Mouse (Mus musculus): ENCODE results near the gene Epb41l2.

Gene Epb41l2

DNA sequence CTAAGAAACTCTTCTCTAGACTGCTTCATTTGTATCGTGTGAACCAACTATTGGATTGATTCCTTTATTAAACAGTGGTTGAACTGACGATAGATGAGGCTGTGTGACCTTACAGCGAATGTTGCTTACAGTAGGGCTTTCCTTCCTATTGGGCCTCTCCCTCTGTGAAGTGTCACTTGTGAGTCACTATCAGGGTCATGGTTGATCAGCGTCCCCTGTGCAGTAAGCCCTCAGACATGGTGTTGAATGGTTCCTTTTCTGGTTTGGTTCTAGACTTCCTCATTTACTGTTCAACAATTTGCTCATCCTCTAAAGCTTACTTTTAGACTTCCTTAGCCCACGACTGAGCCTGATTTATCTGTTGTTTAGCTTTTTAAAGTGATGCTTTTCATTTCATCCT is 7.1 kb downstream of the Epb41l2 start:
- DNase-seq = no peak

DNA sequence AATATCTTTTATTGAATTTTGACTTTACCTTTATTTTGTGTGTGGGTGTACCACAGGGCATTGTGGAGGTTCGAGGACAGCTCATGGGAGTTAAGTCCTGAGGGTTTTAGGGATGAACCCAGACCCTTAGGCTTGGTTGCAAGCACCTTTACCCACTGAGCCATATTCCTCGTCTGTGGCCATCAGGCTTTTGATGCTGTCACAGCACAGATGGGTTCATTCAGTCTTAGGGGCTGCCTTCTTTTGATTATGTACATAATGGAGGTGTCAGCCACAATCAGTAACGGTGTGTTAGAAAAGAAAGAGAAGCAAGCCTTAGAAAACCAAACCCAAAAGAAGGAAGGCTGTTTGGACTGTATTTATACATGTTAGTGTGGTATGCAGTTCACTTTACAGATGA is 9.3 kb downstream of the Epb41l2 start:
- DNase-seq = no peak

DNA sequence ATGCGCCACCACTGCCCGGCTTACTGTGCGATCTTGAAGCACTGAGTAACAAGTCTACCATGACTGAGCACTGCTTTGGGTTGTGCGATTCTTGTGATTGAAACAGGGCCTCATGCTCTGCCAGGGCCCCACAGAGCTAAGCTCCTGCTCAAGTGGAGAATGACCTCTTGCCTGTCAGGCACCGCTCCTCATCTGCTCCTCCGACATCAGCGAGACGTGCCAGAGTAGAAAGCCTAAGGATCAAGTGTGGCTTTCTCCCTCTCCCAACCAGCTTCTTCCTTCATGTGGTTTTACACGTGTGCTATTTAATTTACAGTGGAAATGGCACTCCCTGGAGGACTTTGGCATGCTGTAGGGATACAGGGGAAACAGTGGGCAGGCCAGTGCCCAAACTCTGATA is 10.1 kb downstream of the Epb41l2 start:
- no peak for DNase-seq

DNA sequence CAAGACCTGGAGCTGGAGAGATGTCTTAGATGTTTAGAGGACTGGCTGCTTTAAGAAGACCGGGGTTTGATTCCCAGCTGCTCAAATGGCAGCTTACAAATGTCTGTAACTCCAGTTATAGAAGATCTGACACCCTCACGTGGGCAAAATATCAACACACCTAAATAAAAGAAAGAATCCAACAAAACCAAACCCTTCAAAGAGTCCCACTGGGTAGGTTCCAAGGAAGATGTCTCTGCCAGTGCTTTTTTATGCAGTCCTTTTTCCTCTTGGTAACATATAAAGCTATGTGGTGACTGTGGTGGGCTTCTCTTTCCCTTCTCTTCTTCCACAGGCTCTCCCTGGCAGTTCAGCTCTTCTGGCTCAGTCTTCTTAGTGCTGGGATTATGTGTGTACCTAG is 11.7 kb downstream of the Epb41l2 start:
- no peak for DNase-seq

DNA sequence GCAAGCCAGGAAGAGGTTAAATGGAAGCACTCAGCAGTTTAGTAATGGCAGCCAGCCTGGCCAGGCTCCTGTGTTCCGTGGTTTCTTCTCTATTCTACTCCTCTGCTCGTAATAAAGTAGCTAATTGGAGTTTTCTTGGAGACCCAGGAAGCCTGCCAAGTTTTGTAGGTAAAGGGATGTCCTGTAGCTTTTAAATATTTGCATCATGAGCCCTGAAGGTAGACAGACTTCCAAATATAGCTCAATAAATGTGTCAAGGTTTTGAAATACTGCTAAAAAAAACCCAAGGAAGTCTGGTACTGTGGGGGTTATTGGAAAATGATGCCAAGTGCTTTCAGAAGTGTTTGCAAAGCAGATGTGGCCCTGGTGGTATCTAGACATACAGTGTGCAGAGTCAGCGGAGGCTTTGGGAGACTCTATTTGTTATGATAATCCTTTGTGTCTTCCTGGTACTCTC is 12.3 kb downstream of the Epb41l2 start:
- no peak for DNase-seq

DNA sequence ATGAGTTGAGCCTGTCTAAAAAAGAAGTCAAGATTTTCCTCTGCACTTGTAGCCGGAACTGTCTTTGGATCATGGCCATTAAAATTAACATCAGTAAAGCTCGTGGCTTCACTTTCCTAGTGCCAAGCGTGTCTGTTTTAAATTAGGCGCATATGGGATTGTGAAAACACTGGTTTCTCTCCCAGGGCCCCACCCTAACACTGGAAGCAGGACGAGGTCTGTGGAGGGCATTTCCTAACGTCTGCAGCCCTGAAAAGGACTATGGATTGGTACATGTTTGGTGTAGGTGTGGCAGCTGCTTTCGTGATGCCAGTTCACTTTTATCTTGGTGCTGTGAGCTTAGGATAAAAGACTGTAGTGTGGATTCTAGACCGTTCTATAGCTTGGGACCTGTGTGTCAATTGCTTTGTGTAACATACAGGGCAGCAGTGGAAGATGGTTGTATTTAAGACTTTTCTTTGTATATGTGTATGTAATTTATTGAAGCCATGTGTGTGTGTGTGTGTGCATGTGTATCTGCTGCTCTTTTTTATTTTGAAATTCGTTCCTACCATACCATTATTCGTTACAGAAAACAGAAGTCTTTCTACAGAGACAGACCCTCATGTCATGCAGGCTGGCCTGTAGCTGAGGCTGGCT is 13.0 kb downstream of the Epb41l2 start:
- no peak for DNase-seq

DNA sequence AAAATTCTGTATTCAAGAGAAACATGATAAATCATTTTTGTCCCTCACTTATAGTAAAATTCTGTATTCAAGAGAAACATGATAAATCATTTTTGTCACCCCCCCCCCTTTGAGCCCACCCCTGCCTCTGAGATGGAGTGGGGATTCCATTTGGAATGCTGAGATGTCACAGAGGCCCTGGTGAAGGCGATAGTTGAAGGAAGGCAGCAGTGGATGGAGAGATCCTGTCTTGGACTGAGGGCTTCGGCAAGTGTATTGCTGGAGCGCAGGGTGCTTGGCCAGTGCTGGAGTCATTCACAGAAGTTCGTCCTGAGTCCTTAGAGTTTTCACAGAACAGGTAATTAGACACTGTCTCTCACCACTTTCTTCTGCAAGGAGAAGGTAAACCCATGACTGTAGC is 15.4 kb downstream of the Epb41l2 start:
- no peak for DNase-seq

DNA sequence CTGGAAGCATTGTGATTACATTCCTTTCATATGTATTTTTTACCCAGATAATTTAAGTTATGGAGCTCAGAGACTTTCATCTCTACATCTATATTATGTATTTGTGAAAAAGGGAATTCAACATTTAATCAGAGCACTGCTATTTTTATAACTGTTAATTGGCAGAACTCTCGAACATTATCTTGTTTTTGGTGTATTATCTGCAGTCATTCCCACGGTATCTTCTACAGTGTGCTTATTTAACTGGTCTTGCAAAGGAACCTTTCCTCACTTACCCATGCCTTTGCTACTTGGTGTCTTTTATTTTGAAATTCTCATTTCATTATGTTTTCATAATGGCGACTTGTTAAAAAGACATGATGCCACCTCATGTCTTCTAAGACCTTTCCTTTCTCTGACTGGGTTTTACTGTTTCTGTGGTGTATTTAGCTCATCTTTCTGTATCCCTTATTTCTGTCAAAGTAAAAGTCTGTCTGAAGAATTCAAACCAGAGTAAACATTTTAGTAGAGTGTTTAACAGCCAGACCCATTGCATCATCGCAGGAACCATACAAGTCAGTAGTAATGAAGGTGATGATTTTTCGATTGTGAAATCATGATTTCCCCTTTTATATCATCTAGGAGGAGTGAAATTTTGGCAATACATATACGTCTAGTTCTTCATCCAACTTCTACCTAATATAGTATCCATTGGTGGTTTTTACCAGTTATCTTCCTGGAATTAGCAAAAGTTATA is 21.3 kb downstream of the Epb41l2 start:
- no peak for DNase-seq

DNA sequence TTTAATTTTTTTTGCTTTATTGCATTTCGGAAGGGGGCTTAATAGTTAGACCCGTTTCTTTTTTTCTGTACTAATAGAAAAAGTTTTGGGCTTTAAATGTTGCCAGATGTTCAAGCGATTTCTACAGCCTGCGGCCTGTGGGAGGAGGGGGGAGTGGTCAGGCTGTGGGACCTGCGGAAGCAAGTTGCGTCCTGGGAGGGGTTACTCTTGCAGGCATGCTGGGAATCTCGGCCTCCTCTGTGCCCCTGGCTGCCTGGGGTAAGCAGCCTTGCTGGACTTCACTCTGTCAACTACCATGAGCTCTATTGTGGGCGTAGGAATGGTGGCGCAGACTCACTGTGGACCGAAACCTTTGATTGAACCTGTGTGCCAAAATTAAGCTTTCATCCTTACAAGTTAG is 22.4 kb downstream of the Epb41l2 start:
- no peak for DNase-seq

DNA sequence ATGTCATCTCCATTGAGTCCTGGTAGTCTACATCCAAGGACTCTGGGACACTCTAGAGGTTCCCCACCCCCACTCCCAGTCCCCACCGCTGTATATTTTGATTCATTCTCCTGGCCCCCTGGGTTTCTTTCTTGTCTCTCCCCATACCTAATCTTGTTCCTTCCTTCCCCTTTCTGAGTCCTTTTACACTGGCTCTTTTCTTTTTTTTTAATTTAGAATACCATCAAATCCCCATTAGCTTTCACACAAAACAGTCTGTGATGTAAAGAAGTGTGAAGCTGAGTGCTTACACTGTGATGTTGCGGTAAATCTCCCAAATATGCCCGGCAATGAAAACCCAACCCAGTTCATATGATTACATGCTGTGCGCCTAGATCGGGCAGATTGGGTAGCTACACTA is 23.6 kb downstream of the Epb41l2 start:
- DNase-seq = no peak

DNA sequence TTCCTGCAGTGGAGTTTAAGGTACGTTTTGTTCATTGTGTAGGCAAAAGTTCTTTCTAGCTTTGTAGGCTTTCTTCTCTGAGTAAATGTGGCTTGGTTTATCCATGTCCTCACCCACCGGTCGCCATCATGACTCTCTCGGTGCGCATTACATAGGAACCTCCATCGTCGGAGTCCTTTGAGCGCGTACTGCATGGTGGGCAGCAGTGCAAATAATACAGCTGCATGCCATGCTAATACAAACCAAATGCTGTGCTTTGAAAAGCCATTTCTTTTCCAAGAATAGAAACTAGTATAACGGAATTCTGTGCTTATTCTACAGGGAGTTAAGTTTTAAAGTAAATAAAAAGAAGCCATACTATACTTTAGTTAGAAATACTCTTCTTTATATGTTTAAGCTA is 24.8 kb downstream of the Epb41l2 start:
- DNase-seq = no peak

DNA sequence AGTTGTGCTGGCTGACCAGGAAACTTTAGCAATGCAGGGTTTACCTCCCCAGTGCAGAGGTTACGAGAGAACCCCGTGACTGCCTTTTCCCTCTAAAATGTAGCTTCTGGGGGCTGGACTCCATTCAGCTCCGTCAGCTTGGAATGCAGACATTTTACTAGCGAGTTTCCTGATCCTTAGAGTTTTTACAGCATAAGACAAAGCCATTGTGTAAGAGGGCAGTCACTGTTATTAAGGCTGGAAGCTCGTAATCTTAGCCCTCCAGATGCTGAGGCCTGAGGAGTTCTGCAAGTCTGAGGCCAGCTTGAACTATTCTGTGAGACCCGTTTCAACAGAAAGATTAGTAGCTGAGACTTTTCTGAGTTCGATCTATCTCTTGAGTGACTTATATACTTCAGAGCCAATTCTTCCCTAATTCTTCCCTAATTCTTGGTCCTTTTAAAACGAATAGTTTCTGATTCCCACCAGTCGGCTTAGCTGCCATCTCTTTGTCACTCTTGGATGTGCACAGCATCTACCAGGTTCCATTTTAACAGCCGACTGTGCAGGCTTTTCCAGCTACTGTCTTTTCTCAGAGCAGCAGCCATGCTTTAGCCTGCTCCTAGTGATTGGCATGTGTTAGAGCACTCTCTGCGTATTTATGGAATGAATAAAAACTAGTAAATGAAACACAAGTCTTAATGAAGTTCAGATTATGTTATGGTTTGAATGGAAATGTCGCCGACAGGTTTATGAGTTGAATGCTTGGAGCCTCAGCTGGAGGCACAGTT is 26.4 kb downstream of the Epb41l2 start:
- no peak for DNase-seq

DNA sequence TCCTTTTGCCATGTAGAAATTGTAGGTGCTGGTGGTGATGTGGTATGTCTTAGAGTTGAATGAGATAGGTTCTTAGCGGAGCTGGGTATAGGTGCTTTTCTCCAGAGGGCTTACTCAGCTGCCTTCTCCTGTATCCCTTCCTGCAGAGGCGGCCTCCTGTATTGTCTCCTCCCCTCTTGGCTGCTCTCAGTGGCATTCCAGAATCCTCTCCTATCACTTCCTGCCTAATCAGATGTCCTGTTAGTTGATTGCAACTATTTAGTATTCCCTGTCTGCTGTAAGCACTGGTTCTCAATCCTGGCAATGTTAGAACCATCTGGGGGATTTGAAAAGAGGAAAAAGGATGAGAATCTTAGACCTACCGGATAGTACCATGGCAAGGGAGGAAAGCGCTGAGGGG is 27.3 kb downstream of the Epb41l2 start:
- no peak for DNase-seq

DNA sequence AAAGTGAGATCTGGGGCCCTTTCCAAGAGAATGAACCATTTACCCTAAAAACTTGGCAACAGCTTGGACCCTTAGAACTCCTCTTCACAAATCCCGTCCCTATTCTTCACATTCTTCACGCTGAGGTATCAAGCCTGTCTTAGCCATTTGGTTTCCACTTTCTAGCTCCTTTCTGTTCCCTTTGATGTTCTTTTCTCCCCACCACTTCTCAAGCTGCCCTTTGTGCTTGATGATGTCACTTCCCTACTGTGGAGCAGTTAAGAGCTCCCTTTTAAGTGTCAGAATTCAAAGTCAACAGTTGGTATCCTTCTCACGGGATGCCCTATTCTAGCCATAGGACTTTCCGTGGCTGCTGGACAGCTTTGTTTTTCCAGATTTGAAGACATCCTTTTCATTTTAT is 27.7 kb downstream of the Epb41l2 start:
- no peak for DNase-seq

DNA sequence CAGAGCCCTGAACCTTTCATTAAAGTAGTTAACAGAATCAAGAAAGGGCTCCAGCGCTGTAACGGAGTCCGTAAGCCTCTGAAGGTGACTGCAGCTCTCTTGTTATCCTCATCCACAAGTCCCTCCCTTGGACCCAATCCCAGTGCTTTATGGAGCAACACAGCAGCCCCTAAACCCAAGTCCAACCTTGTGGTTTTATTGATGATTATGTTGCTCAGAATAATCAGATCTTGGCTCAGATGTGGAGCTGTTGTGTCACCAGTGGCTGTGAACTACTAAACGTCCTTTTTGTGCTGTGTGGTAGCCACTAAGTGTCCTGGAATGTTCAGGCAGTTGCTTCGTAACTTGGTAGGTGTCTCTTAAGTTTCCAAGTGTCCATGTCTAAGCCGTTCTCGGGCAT is 33.2 kb downstream of the Epb41l2 start:
- DNase-seq = no peak

DNA sequence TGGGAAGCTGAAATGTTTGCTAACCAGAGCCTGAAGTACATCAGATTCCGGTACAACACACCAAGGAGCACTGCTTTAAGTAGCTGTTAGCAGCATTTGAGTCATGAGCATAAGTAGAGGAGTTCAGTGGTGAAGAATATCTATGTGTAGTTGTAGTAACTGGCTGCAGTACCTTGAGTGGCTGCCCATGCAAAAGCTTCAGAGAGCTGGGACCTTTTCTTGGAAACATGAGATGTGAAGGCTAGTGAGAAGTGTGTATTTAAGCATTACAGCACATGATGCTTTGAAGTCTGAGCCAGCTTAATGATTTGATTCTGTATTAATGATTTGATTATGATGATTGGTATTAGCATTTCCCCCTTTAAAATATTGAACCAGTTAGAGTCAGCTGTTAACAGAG is 34.1 kb downstream of the Epb41l2 start:
- no peak for DNase-seq

DNA sequence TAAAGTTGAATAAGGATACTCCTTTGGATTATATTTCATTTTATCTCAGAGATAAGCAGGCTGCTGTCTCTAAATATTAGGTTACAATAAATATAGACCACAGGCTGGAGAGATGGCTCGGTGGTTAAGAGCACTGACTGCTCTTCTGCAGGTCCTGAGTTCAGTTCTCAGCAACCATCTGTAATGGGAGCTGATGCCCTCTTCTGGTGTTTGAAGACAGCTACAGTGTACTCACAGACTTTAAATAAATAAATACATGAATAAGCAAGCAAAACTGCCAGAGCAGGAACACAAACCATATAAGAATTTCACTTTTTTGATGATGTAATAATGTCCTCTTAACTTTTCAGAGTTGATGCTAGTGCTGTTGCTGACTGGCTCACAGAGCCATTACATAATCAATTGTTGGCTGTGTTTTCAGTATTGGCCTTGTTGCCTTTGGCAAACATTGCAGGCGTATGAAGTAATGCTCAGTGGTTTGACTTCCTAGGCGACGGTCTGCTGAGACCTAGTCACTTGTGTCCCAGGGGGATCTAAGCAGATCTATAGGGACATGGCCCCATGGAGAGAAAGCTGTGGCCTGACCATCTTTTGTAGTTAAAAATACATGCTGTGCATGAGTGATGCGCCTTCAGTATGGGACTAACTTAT is 35.8 kb downstream of the Epb41l2 start:
- no peak for DNase-seq

DNA sequence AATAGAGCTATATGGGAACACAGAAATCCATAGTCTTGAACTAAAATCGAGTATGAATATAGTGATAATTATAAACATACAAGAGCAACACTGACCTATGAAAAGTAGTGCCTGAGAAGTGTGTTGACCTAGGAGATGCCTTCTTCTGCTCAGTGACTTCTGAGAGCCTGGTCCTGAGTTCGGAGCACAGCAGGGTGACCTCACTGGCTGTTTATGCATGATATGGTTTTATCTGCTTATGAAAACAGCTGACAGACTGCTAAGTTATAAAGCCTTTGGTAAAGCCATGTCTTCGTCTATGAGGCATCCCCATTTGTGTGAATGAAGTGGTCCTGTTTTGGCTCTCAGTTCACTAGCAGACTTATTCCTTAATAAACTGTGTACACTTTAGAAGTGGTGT is 37.3 kb downstream of the Epb41l2 start:
- no peak for DNase-seq

DNA sequence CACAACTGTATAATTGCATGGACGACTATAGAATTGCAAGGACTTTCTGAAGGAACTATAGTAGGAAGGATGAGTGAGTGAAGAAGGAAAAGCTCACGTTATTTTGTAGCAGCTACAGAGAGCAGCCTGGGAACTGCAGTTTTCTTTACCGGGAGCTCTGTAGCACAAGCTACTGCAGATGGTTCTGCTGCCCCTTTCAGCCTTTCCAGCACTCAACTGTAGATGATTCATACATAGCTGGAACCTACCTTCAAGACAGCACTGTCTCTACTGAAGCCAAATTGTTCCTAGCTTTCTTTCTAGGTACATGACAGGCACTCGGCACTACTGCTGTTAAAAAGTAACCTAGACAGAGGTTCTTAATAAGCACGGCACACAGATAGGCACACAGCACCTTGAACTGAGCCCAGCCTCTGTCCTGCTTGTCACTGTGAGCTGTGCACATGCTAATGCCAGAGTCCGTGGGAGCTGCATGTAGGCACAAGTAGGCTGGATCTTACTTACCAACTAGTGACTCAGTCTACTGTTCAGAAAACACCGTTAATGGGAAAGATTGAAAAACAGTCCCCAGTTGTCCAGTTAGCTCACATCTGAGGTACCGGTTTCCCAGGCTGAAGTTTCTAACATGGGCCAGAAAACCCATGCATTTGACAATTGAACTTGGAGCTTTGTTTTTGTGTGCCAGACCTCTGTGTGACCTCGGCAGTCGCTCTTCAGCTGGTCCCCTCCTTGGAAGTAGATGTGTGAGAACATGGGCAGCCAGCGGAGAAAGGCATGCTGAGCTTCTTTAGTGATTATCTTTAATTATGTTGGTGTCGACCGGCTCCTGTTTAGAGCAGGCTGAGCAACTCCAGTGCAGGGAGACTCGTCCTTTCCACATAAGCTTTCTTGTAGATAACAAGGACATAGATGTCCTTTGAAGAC is 38.4 kb downstream of the Epb41l2 start:
- DNase-seq = no peak

DNA sequence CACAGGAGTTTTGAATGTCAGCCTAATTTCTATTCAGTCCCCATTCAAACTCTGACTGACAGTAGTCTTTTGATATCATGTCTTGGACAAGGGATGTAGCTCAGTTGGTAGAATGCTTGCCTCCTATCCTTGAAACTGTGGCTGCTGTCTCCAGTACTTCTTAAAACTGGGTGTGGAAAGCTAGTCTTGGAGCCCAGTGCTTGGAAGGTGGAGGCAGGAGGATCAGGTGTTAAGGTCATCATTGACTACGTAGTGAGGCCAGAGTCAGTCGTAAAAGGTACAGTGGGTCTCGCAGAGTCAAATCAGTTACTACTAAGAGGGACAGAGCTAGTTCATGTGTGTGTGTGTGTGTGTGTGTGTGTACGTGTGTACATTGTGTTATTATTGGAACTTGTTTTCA is 39.4 kb downstream of the Epb41l2 start:
- DNase-seq = no peak

DNA sequence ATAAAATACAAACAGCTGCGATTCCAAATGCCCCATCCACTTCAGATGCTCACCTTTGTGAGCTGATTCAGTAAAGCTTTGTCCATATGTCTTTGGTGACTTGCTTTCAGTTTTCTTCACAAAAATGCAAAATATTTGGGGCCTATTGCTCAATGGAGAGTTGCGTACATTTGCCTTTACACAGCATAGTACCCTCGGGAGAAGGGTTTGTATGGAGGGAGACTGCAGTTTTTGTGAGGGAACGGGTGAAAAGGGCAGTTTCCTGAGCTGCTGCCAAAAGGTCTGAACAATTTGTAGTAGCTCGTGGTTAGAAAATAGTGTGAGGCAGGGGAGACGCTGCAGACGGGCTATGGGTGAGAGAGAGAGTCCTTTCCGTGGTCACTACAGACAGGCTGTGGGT is 40.5 kb downstream of the Epb41l2 start:
- DNase-seq = no peak

DNA sequence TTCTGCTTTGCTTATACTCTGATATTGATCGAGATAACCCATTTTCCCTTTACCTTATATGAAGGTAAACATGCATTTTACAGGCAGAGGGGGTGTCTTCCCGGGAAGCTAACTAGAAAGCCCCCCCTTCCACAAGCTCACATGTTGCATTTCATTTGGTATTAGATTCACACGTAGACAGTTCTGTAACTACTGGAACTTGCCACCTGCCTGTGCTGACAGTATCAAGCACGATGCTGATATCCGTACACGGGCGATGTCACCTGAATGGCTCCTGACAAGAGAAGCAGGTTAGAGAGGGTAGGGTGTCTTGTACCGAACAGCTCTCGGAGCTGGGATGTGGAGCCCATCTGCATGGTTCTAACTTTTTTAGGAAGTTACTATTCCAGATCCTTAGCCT is 41.0 kb downstream of the Epb41l2 start:
- DNase-seq = no peak

DNA sequence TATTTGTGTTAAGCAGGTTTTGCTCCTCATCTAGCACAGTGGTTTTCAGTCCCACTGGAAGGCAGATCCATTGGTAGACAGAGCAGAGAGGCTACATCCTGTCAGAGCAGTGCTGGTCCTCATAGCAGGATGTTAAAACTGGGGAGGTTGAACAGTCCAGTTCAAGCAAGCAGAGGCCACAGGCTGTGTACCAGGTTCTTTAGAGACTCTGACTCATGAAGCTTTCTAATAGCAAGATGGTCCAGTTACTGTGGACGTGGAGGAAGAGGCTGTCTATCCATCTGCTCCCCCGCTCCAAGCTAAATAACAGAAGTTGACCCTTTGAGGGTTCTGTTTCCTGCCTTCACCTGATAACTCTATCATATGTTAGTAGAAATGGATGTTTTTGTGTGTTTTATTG is 41.8 kb downstream of the Epb41l2 start:
- no peak for DNase-seq

Data from cerebellum, adult 9-11 months (tissue).